Mouse (Mus musculus): ENCODE results near the gene Smoc1. TPM values are rescaled to one million over a fixed set of nuclear protein-coding genes. Genes with fewer than 3 reads are reported as not detected.

Smoc1 gene
- polyA plus RNA-seq, 1 experiment = 2.9 TPM

DNA sequence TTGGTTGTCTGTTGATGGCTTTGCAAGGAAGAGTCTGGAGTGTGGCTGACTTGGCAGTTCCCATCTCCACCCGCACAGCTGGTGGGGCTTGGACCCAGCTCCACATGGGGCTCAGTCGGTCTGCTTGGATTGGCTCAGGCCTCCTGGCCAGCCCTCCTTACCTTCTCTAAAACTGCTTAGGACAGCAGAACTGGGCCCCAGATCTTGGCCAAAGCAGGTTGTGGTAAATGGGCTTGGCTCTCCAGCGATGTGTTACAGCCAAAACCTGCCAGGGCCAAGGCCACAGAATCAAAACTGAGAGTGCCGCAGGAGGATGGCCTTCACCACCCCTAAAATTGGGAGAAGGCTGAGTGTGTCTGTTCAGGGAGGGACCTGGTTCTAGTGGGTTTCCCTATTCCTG is 147.3 kb downstream of the Smoc1 start:
- TF ChIP-seq CTCF (conservative IDR thresholded peaks at IDR 0.05; ENCODE audit: insufficient read depth, insufficient read length, low read depth, low read length) = no peak
- no peak for TF ChIP-seq POLR2A (IDR thresholded peaks at IDR 0.05; ENCODE audit: low read depth, low read length)
- no peaks in the 10 kb centered on the region for H3K36me3 ChIP-seq (ENCODE audit: control insufficient read depth, insufficient read depth, low read length)
- H3K4me1 ChIP-seq (ENCODE audit: control insufficient read depth, insufficient read depth, low read length) = no peaks in the 10 kb centered on the region
- H3K27me3 ChIP-seq (replicated peaks; ENCODE audit: control insufficient read depth, insufficient read depth, low read length) = no peaks in the 10 kb centered on the region
- no peak overlapping the region for H3K4me3 ChIP-seq (ENCODE audit: insufficient read depth, low read depth, low read length)
- DNase-seq = no peak
- 89% methylated on average over 4 of the region's 4 CpGs for WGBS
- H3K27ac ChIP-seq (ENCODE audit: insufficient read depth, low read depth, low read length) = no peak overlapping the region

DNA sequence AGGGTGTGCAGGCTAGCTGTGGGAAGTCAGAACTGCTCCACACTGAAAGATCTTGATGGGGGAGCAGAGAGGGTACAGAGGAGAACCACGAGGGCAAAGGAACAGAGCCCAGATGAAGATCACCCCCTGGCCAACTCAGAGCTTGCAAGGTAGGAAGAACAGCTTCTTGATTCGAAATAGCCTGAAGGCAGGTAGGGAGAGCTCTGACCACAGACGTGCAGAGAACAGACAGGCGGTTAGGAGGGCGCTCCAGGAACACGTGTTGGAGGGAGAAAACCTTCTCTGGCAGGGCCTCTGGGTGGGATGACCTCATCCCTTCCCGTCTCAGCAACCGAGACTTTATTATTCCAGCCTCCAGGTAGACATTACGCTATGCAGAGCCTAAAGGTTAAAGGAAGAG is 148.6 kb downstream of the Smoc1 start:
- Histone ChIP-seq H3K27ac (ENCODE audit: insufficient read depth, low read depth, low read length) (no peak overlapping the region), H3K27me3 (replicated peaks; ENCODE audit: control insufficient read depth, insufficient read depth, low read length) (no peaks in the 10 kb centered on the region), H3K36me3 (ENCODE audit: control insufficient read depth, insufficient read depth, low read length) (no peaks in the 10 kb centered on the region), H3K4me3 (ENCODE audit: insufficient read depth, low read depth, low read length) (no peak overlapping the region), H3K4me1 (ENCODE audit: control insufficient read depth, insufficient read depth, low read length) (no peaks in the 10 kb centered on the region)
- WGBS = 37% methylated on average over 9 of the region's 9 CpGs
- TF ChIP-seq POLR2A (IDR thresholded peaks at IDR 0.05; ENCODE audit: low read depth, low read length) = no peak
- DNase-seq = no peak

DNA sequence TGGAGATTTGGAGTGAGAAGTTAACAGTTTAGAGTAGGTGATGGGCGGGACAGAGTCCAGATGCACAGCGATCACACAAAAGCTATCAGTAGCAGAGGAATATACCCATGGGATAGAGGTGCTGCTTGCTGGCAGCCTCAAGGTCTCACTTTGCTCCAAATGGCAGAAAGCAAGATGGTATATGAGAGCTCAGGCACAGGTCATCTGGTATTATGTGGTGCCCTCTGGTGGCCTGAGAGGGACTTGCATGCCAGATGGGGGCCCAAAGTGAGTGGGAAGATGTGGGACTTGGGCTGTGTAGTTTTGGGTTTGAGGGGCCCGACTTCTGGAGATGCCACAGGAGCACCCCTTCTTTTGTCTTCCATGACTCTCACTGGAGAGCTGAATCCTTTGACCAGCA is 155.5 kb downstream of the Smoc1 start:
- Histone ChIP-seq H3K4me3 (ENCODE audit: insufficient read depth, low read depth, low read length) (no peak overlapping the region), H3K27ac (ENCODE audit: insufficient read depth, low read depth, low read length) (no peak overlapping the region), H3K36me3 (ENCODE audit: control insufficient read depth, insufficient read depth, low read length) (no peaks in the 10 kb centered on the region), H3K27me3 (replicated peaks; ENCODE audit: control insufficient read depth, insufficient read depth, low read length) (no peaks in the 10 kb centered on the region), H3K4me1 (ENCODE audit: control insufficient read depth, insufficient read depth, low read length) (no peaks in the 10 kb centered on the region)
- TF ChIP-seq POLR2A (IDR thresholded peaks at IDR 0.05; ENCODE audit: low read depth, low read length) (no peak), CTCF (conservative IDR thresholded peaks at IDR 0.05; ENCODE audit: insufficient read depth, insufficient read length, low read depth, low read length) (peak; percentile 75)
- peak; percentile 36 for DNase-seq
- WGBS = 63% methylated on average over 3 of the region's 3 CpGs

DNA sequence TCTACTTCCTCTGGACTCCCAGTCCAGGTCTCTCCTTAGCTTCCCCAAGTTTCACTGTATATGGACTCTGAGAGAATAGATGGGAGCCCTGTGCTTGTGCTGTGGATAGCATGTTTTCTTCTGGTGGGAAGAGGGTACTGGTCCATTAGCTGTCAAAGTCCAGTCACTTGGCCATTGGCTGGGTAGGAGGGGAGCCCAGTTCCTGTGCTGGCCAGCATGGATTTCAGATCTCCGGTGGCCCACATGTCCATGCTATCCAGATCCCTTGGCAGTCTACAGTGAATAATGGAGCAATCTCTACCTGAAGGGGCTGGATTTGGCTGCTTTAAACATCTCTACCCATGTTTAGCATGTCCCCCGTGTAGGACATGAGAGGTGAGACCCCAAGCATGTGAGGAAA is 158.4 kb downstream of the Smoc1 start:
- DNase-seq = no peak
- no peak overlapping the region for H3K27ac ChIP-seq (ENCODE audit: insufficient read depth, low read depth, low read length)
- TF ChIP-seq POLR2A (IDR thresholded peaks at IDR 0.05; ENCODE audit: low read depth, low read length) (no peak), CTCF (conservative IDR thresholded peaks at IDR 0.05; ENCODE audit: insufficient read depth, insufficient read length, low read depth, low read length) (no peak)
- no peaks in the 10 kb centered on the region for H3K27me3 ChIP-seq (replicated peaks; ENCODE audit: control insufficient read depth, insufficient read depth, low read length)
- 86% methylated on average over 2 of the region's 2 CpGs for WGBS
- no peak overlapping the region for H3K4me3 ChIP-seq (ENCODE audit: insufficient read depth, low read depth, low read length)
- H3K36me3 ChIP-seq (ENCODE audit: control insufficient read depth, insufficient read depth, low read length) = no peaks in the 10 kb centered on the region
- H3K4me1 ChIP-seq (ENCODE audit: control insufficient read depth, insufficient read depth, low read length) = peaks cover 4% of the 10 kb centered on the region; the same call in 1 of the 2 replicates

DNA sequence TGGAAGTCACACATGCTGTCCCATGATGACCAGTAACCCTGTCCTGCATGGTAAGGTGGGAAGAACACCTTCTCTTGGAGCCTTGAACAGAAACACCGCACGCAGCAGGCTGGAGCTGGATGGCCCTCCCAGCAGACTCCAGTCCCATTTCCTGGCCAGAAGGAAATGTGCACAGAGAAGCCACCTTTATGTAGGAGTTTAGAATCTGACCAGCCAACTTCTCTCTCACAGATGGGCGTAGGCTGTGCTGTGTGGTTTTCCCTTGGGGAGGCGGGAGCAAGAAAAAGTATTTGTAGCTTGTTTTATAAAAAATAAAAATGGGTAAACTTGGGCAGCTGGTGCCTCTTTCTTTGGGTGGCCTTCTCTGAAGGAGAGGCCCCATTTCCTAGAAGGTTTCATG is 159.5 kb downstream of the Smoc1 start:
- no peak for DNase-seq
- TF ChIP-seq CTCF (conservative IDR thresholded peaks at IDR 0.05; ENCODE audit: insufficient read depth, insufficient read length, low read depth, low read length) (no peak), POLR2A (IDR thresholded peaks at IDR 0.05; ENCODE audit: low read depth, low read length) (no peak)
- H3K4me1 ChIP-seq (ENCODE audit: control insufficient read depth, insufficient read depth, low read length) = peaks cover 4% of the 10 kb centered on the region; the same call in 1 of the 2 replicates

DNA sequence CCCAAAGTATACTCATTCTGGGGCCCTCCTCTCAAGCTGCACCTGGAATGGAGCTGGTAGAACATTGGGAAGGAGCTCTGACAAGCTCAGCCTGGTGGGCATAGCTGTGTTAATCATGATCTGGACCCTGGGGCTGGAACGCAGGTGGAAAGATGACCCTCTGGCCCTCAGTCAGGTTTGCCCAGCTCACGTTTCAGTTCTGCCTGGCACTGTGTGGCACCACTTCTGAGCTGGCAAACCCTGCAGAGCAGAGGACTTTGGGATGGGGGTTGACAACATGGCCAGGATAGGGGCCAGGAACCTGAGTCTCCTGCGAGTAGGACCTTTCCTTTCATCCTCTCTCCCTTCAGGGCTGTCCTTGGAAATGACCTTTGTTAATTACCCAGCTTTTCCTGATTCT is 160.1 kb downstream of the Smoc1 start:
- TF ChIP-seq CTCF (conservative IDR thresholded peaks at IDR 0.05; ENCODE audit: insufficient read depth, insufficient read length, low read depth, low read length) (no peak), POLR2A (IDR thresholded peaks at IDR 0.05; ENCODE audit: low read depth, low read length) (no peak)

More for the DNA sequence above, 159.5 kb downstream of the Smoc1 start:
- Histone ChIP-seq H3K27ac (ENCODE audit: insufficient read depth, low read depth, low read length) (no peak overlapping the region), H3K36me3 (ENCODE audit: control insufficient read depth, insufficient read depth, low read length) (no peaks in the 10 kb centered on the region), H3K4me3 (ENCODE audit: insufficient read depth, low read depth, low read length) (no peak overlapping the region), H3K27me3 (replicated peaks; ENCODE audit: control insufficient read depth, insufficient read depth, low read length) (no peaks in the 10 kb centered on the region)
- 85% methylated on average over 4 of the region's 4 CpGs for WGBS

DNA sequence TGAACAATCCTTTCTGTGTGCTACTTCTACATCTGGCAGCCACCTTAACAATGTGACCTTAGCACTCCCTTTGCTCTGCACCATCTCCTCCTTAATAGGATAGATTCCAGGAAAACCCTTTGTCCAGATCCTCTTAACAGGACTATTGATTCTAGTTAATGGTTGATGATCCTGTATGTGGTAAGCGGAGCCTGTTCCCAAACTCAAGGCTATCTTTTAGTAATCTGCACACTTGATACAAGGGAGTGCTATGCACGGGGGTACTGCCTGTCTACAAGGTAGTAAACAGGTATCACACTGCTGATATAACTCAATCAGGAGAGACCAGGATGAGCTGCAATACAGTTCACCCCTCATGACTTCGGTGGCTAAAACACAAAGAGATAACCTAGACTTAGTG is 161.8 kb downstream of the Smoc1 start:
- peaks cover 4% of the 10 kb centered on the region; the same call in 1 of the 2 replicates for H3K4me1 ChIP-seq (ENCODE audit: control insufficient read depth, insufficient read depth, low read length)
- H3K36me3 ChIP-seq (ENCODE audit: control insufficient read depth, insufficient read depth, low read length) = no peaks in the 10 kb centered on the region
- peak; percentile 25 for DNase-seq
- H3K4me3 ChIP-seq (ENCODE audit: insufficient read depth, low read depth, low read length) = no peak overlapping the region
- WGBS = 63% methylated on average over 3 of the region's 3 CpGs
- H3K27ac ChIP-seq (ENCODE audit: insufficient read depth, low read depth, low read length) = no peak overlapping the region
- H3K27me3 ChIP-seq (replicated peaks; ENCODE audit: control insufficient read depth, insufficient read depth, low read length) = no peaks in the 10 kb centered on the region
- TF ChIP-seq CTCF (conservative IDR thresholded peaks at IDR 0.05; ENCODE audit: insufficient read depth, insufficient read length, low read depth, low read length) (no peak), POLR2A (IDR thresholded peaks at IDR 0.05; ENCODE audit: low read depth, low read length) (no peak)

More for the DNA sequence above, 160.1 kb downstream of the Smoc1 start:
- 45% methylated on average over 3 of the region's 3 CpGs for WGBS
- no peaks in the 10 kb centered on the region for H3K36me3 ChIP-seq (ENCODE audit: control insufficient read depth, insufficient read depth, low read length)
- DNase-seq = peak; percentile 7
- H3K27me3 ChIP-seq (replicated peaks; ENCODE audit: control insufficient read depth, insufficient read depth, low read length) = no peaks in the 10 kb centered on the region
- no peak overlapping the region for H3K4me3 ChIP-seq (ENCODE audit: insufficient read depth, low read depth, low read length)
- no peak overlapping the region for H3K27ac ChIP-seq (ENCODE audit: insufficient read depth, low read depth, low read length)
- peaks cover 4% of the 10 kb centered on the region; the same call in 1 of the 2 replicates for H3K4me1 ChIP-seq (ENCODE audit: control insufficient read depth, insufficient read depth, low read length)

DNA sequence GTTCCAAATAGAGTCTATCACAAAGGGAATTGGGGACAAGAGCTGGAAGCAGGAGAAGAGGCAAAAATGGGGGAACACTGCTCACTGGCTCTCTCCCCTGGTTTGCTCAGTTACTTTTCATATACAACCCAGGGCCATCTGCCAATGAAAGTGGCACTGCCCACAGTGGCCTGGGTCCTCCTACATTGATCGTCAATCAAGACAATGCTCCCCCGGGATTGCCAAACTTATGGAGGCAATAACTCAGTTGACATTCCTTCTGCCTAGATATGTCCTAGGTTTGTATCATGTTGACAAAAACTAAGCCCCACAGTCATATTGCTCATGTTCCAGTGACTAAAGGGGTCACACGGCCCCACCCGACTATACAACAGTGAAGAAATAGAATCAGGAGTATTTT is 162.4 kb downstream of the Smoc1 start:
- Histone ChIP-seq H3K36me3 (ENCODE audit: control insufficient read depth, insufficient read depth, low read length) (no peaks in the 10 kb centered on the region), H3K27me3 (replicated peaks; ENCODE audit: control insufficient read depth, insufficient read depth, low read length) (no peaks in the 10 kb centered on the region), H3K27ac (ENCODE audit: insufficient read depth, low read depth, low read length) (no peak overlapping the region), H3K4me3 (ENCODE audit: insufficient read depth, low read depth, low read length) (no peak overlapping the region), H3K4me1 (ENCODE audit: control insufficient read depth, insufficient read depth, low read length) (peaks cover 4% of the 10 kb centered on the region; the same call in 1 of the 2 replicates)
- TF ChIP-seq CTCF (conservative IDR thresholded peaks at IDR 0.05; ENCODE audit: insufficient read depth, insufficient read length, low read depth, low read length) = no peak
- no peak for TF ChIP-seq POLR2A (IDR thresholded peaks at IDR 0.05; ENCODE audit: low read depth, low read length)
- DNase-seq = no peak
- whole genome bisulfite sequencing = 90% methylated on average over 4 of the region's 4 CpGs
